Mouse (Mus musculus): Measurements from ENCODE around the gene Anxa1.

DNA sequence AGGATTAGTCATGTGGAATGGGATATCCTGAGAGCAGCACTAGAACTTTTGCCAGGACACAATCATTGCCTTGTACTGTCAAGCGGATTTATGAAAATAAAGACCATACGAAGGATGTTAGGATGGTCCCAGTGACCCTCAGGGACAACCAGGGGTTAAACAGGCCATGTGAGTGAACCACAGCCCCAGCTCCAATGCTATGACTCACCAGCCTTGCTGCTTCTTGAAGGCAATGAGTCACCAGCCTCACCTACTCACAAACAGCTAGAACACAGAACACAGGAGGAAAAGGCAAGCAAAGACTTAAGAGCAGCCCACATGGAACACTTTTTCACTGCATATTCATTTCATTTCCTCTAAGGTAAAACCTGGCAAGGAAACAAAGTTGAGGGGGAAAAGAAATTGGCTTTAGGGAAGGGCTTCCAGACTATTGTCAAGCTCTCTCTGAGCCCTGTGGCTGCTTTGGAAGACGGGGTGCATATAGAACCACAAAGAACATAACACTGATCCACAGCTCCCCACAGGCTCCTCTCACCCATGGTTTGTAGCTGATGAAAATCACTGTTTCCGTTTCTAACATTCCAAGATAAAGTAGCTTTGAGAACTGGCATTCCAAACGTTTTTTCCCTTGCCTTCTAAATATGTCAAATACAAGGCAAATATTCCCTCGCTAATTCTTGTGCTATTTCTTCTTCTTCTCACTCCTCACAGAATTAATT is 3.0 kb upstream of the Anxa1 start:
- TF ChIP-seq CTCF (IDR thresholded peaks at IDR 0.05; ENCODE audit: low read depth, low read length), result no peak
- TF ChIP-seq POLR2A (IDR thresholded peaks at IDR 0.05; ENCODE audit: extremely low read depth, insufficient read depth, low read length), result no peak

Data from liver, adult 2 months (tissue).